Mouse (Mus musculus) heart, postnatal 0 days (tissue): ENCODE data around the gene Spns2.

ENCODE experiments used
- CTCF ChIP-seq: IDR thresholded peaks from 2 replicates; pipeline ENCODE4 v1.5.1; 2016; ENCODE audit warnings: antibody characterized with exemption, control low read depth, low read depth
- EP300 ChIP-seq: IDR thresholded peaks from 2 replicates; pipeline ENCODE4 v1.6.1; 2016; ENCODE audit warnings: antibody characterized with exemption, low read depth

DNA sequence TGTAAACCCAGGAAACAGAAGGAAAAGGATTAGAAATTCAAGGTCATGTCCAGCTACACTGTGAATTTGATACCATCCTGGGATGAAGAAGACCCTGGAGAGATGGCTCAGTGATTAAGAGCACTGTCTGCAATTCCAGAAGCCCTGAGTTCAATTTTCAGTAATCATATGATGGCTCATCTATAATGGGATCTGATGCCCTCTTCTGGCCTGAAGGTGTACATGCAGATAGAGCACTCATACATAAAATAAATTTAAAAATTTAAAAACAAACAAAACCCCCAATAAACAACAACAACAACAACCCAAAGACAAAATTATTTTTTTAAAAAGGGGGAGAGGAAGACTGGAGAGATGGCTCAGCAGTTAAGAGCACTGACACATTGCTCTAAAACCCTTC lies 62.8 kb downstream of the Spns2 start:
- peak; percentile 44 for TF ChIP-seq CTCF
- no peak for TF ChIP-seq EP300
